Mouse (Mus musculus) cerebellum, adult 11 months (tissue): ENCODE measurements around the gene Vcan.
"Not testable (repeated sequence)": the region's sequence is repeated elsewhere in the genome, so short reads cannot be mapped to it uniquely, and the experiment has no call there.

Experiments used
- DNase-seq: peaks from one replicate; pipeline ENCODE4 v3.0.0; 2022

Gene Vcan

DNA sequence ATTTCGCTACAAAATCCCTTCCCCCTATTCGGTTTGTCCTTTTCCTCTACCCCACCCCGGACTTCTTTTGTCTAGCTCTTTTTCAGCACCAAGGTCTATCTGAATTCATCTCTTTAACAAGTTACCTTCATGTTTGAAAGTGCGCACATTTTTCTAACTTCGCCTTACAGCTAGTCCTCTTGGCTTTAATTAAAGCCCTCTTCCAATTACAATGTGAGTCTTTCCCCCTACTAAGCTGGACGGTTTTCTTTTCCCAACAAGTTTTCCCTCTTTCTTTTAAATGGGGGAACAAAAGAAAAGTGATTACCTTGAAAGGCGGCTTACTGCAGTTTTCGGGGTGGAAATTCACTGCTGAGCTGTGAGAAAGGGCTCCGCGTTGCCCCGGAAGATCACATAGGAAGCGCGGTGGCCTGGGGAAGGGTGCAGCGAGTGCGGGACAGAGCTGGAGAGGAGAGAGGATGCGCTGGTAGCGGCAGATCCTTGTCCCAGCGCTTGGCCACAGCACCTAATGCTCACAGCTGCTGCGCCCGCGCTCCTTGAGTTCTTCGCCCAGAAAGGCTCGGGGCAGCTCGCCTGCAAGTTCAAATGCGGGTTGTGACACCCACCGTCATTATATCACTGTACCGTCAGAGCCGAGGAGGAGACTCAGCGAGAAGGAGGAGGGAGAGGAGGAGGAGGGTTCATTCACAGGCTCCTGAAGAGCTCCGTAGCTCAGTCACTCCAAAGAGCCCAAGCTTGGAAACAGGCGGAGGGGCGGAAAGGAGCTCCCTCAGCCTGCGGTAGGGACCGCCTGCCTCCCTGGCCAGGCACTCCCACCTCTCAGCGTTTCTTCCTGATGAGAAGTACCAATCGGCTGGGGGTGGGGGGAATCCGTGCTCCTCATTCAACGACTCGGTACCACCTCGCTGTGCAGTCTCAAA lies at the start of gene Vcan:
Gene Vcan, minus strand, starts transcription at position 744 of the 920 bp plus-strand sequence.
- no peak for DNase-seq

- DNase-seq: no peak
Observed at GRCm38 (mm10) chr13:89791475-89791874, 49.2 kb upstream of the Vcan start.

DNA sequence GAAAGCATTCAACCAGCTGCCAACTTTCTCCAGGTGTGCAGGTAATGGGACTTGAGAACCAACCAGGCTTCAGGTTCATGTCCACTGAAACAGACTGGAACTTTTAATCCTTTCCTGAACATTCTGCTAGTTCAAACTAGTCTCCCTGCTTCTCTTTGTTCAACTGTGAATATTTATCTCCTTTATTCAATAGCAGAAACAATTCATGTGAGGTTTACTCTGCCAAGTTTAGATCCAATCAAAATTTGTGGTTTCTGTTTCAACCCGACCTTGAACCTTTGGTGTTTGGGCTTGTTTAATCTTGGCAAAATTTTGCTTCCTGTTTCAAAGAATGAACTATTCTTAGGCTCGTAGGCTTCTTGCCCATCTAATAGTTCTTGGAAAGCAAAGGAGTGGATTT lies 40.6 kb upstream of the Vcan start:
- no peak for DNase-seq

GRCm38 (mm10) chr13:89780276-89780675 lies 38.0 kb upstream of the Vcan start:
- DNase-seq: no peak

DNA sequence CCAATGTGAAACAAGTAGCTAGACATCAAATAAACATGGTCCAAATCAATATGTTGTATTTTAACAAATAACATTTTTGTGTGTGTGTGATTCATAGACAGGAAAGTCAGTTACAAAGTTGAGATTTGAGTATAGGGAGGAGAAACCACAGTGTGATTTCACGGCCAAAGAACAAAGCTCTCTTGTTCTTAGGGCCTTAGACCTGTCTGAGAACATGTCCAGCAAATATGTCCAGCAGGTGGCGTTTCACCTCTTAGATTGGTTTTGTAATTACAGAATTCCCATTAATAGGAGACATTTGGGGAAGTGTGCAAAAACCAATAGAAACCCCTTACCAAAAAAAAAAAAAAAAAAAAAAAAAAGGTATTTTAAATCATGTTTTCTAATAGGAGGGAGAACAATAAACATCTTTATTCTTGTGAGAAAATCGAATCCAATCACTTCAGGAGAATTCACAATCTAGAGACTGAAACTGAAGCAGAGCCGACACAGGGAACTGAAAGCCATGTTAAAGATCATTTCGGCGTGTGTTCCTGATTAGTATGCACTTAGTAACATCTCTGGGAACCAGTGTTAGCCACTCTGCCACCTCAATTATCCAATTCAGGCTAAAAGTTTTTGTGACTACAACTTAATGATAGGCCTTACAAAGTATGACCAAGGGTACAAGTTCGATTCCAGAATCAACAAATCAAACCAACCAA lies 37.1 kb upstream of the Vcan start:
- peak; percentile 20 for DNase-seq

- no peak for DNase-seq
Observed at GRCm38 (mm10) chr13:89777764-89778163, 35.5 kb upstream of the Vcan start.

DNA sequence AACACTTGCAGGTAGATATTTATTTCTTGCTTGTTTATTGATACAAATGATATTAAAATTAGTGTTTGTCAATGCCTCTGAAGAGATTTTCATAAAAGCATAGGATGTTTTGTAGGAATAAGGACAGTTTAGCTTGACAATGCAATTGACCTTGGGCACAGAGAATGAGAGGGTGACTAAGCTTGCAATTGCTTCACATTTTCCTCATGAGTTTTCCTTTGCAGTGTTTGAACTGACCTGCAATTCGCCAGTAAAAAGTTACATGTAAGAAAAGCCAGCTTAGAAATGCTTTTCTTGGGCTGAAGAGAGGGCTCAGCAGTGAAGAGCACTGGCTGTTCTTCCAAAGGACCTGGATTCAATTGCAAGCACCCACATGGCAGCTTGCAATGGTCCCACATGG lies 34.8 kb upstream of the Vcan start:
- no peak for DNase-seq

GRCm38 (mm10) chr13:89766551-89766950 lies 24.2 kb upstream of the Vcan start:
- DNase-seq: no peak

DNA sequence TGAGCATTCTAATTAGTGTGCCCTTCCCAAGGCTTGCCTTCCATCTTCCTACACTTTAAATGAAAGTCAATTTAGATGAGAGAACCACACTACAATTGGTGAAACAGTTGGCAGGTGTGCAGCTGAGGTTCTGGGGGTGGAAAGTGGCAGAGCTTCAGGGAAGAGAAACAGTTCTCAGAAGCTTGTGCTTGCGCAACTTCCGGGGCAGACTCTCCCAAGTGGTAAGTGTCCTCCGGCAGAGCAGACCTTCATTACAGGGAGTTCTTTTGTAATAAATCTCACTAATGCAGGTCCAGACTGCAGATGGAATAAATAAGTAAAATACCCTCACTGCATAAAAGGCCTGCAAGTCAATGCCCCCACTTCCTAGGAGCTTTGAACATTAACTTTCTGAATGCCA lies 23.7 kb upstream of the Vcan start:
- DNase-seq: no peak

DNA sequence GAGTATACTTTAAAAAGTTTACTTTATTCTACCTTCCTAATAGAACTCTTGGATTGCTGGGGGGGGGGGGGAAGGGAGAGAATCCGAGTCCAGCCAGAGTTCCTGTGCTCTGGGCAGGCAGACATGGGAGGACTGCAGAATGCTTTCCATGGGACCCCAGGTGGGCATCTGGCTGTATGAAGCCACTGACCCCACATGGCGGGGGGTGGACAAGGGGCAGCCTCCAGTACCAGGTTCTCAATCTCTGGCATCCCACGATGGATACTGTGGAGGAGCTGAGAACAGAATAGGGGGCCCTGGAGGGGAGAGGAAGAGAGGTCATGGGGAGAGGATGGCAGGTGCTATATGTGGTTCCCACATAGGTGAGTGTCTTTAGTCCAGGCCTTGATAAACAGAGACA lies 20.0 kb upstream of the Vcan start:
- no peak for DNase-seq

DNA sequence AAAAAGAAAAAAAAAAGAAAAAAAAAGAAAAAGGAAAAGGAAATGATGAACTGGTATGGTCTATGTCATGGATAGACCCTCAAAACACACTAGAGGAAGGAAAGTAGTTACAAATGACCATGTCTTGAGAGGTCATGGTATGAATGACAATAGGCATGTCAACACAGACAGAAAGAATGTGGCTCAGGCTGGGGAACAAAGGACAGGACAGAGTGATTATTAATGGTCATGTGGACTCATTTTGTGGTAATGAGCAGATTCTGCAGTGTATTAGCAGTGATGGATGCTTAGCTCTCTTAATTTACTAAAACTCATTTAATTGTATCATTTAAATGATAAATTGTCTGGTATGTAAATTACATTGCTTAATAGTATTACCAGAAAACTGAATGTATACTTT lies 14.0 kb upstream of the Vcan start:
- no peak for DNase-seq

- not testable (repeated sequence) for DNase-seq
Observed at GRCm38 (mm10) chr13:89750562-89750961, 8.3 kb upstream of the Vcan start.

DNA sequence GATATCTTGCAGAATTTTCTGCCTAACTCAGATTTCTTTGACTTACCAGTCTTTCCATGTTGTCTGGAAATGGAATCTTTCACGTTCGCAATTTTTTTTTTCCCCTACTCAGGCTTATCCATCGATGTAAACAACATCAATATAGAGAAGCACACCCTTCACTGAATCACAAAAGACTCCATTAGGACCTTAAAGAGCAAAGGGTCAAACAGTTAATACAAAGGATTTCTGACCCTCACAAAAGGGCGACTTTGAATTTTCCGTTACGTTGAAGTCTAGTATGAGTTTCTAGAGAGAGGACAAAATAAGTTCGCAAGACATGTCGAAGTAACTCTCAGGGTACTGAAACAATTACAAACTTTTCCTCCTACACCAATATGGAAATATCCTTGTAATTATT lies 892 bp upstream of the Vcan start:
- DNase-seq: no peak

DNA sequence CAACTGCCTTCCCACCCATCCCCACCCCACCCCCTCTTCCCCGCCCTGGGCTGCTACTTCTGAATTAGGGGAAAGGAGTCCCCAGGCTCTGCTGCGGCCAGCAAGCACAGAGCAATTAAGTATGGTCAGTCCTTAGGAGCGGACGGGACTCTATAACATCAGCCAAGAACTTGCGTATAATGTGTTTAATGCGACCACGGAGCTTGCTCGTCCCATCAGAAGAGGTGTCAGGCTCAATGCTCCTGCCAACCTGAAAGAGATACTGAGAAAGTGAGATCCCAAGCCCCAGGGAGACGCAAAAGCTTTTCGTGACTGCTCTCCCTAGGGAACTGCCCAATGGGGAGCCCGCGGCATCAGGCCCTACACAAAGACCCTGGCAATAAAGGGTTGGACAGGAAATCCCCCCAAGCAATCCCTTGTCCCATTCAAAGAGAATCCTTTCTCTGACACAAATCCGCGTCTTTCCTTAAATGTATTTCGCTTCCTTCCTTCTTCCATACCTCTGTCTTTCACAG lies 434 bp upstream of the Vcan start:
- no peak for DNase-seq

- DNase-seq: no peak
Observed at GRCm38 (mm10) chr13:89741116-89741551, 1.2 kb downstream of the Vcan start.

DNA sequence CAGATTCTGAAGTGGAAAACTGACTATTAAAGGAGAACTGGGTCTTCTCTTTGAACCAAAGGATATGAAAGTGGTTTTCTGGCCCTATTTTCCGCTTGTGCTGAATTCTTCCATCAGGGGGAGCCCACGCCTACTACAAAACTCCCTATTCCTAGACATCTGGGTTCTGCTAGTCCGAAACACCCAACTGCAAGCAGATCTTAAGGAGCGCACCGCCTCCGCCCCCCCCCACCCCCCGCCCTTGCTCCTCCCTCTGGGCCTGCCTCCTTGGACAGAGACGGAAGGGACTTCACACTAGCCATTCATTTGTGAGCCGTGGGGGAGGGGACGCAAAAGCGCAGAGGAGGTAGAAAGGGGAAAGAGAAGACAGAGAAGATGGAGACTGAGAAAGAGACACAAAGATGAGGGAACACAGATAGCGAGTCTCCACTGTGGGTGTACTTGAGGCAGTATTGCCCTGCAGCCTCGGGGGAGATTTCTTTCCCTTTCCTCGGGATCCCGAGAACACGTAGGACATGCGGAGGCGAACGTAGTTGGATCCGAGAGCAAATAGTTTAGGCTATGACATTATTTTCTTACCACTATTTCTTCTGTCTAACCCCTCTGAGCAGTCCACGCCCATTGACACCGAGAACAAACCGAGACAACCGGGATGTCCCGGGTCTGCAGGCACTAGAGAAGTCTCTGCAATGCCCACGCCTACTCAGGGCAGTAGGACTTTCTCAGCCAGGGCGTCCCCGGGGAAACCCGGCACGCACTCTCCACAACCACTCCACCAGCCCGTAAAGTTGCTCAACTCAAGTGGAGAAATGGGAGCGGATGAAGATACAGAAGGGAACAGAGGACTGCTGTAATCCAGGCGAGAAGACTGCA lies 1.8 kb downstream of the Vcan start:
- no peak for DNase-seq

GRCm38 (mm10) chr13:89739696-89740242 lies 2.5 kb downstream of the Vcan start:
- DNase-seq: no peak

DNA sequence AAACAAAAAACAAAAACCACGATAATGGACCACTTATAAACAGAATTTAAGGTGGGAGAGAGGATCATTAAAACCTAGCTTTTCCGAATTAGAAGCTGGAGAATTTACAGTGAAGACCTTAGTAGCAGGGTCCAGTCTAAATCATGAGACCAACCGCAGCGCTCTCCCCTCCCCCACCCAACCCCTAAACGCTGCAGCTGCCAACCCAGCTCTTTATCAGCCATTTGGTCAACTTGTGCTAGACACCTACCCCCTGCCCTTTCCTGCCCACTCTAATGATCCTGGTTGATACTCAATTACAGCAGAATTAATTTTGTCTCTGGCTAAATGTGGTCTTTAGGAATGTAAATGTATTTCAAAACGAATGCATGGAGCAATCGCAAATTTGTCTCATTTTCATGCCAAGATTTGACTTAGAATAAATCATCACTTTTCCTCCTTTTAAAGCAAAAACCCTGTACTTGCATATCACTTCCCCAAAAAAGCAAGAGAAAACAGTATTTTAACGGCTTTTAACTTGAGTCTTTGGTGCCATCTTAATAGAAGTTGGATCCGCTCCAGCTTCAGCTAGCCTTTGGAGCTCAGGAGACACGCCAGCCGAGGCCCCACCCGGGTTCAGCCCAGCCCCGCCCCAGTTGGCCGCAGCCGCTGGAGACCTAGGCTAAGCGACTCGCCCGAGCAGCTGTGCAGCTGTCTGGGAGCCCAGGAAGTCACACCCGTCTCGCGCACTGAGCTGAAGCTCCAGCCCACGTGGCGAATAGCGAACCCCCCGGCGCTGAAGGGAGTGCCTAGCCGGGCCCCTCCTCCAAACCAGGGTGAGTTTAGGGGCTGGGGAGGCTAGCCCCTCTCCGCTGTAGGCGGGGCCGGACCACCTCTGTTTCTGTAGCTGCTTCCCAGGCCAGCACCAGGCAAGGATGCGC lies 3.3 kb downstream of the Vcan start:
- DNase-seq: no peak

DNA sequence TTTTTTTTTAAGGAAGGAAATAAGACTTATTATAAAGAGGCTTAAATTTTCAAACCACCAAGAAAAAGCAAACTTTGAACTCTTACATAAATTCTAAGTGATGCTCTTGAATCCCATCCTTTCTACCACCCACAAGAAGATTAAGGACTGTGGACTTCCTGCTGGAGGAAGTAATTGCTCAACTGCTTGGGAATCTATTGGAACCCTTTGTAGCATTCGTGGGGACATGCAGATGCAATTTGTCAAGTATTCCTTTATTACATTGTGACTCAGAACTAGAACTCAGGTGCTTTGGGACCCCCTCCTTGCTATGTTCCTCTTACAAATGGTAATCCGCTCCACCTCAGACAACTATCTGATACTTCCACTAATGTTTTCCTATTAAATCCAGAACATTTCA lies 4.0 kb downstream of the Vcan start:
- no peak for DNase-seq

GRCm38 (mm10) chr13:89735111-89735510 lies 7.2 kb downstream of the Vcan start:
- DNase-seq: no peak

DNA sequence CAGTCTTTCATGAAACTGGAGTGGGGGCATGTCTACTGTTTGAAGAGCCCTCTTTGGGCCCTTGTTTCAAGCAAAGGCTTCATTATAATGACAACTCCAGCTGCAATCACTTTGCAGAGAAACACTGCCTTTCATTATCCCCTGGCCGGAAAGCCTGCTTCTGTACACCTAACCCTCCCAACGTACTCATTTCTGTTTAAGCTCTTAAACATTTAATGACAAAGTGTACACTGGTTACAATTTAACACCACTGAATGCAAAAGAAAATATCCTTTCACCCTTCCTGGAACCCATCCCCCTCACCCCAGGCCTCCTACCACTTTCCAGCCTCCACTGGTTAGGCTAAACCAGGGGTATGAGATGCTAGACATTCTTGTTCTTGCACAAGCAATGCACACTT lies 15.8 kb downstream of the Vcan start:
- DNase-seq: no peak

DNA sequence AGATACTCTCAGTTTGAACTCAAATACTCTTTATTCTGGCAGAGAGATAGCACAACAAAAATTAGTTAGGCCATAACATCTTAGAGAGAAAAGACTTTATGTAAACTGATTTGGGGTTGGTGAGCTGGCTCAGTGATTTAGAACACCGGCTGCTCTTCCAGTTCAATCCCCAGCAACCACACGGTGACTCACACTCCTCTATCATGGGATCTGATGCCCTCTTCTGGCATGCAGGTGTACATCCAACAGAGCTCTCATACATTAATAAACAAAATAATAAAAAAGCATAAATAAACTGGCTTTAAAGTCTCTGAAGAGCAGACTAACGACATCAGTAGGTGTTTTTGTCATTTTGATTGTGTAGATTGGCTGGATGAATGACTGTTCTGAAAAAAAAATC lies 21.8 kb downstream of the Vcan start:
- DNase-seq: no peak
